Mouse (Mus musculus) adrenal gland, adult 18-20 months (tissue): ENCODE measurements at regions not wholly inside any gene's neighbourhood (a gene's known extent, or its start where the extent isn't known, plus 50 kb on each side); places are given as distances from the start of the nearest gene placed in this dataset.
A peak's percentile ranks its signal among the peaks of the same experiment; 100 is the strongest.
"Not testable (repeated sequence)": the region's sequence is repeated elsewhere in the genome, so short reads cannot be mapped to it uniquely, and the experiment has no call there.

Experiments used
- DNase-seq, 2 experiments: peaks; one replicate each; pipeline ENCODE4 v3.0.0; 2021 to 2022; ENCODE audit warnings: low spot score in 2 of 2

GRCm38 (mm10) chr12:46398875-46399652, 419.7 kb downstream of the Nova1 start:
- peak in 1 of 2 experiments; percentile 2 for DNase-seq

DNA sequence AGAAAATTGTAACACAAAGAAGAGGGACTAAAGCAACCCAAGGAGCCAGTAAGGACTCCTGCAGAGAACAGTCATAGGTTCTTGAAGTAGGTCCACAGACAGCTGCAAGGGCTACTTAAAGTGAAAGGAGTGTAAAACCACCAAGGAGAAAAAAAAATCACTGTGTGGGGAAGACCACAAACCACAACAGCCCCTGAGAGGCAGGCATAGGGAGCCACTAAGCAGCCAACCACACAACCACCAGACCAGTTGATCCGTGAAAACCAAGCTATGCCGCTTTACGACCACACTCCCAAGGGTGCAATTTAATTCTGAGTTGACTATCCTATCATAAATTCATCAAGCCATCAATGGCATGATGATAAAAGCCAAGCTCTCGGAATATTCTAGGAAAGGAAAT, 423.5 kb downstream of the Nova1 start:
- no peak for DNase-seq

DNA sequence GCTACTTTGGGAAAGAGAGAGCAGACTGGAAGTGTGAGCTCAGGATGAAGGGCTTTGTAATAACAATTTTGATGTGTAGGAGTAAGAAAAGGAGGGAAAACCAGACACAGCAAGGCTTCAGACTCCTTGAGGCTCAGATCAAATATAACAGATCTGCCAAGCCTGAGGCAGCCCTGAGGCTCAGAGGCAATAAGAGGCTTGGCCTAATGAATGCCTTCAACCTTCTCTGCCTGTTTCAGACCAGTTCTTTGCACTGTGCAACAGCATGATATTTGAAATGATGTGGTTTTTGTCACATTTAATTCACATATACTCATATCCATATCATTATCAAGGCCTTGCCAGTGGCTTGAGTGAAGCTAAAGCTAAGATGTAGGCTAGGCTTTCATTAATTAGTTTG, 425.0 kb downstream of the Nova1 start:
- DNase-seq: no peak

- no peak for DNase-seq
These were observed 439.8 kb downstream of the Nova1 start for GRCm38 (mm10) chr12:46378914-46379313.

GRCm38 (mm10) chr12:46371747-46372146, 447.0 kb downstream of the Nova1 start:
- no peak for DNase-seq

DNA sequence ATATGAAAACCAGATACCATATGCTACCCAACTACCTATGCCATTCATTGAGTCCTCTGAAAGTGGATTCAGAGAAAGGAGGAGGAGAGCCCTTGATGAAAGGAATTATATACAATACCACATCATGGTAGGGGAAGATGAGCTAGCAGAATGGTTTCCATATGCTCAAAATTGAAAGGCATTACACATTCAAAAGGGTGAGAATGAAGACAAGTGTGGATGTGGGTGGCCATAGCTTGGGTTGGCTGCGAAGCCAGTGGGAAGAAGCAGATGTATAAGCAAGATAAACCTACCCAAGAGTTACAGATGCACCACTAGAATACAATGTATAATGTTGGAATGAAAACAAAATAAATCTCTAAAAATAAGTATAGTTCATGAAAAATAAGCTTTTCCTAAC, 485.4 kb downstream of the Nova1 start:
- DNase-seq: no peak

- DNase-seq: no peak
These were observed 490.9 kb downstream of the Nova1 start for GRCm38 (mm10) chr12:46327865-46328264.

DNA sequence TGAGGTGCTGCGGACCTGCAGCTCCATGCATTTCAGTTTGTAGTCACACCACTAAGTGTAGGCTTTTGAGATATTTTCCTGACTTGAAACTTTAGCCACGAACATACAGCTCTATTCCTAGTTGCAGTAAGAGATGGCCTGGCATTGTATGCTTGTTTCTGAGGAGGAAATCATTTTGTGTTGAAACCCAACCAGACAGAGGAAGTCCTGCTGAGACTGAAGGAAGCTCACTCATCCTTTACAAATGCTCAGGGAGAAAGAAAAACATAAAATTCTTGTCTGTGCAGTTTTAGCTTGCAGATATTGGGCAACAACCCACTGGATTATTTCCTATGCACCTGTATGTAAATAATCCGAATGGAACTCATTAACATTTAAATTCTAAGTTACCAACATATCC, 495.5 kb downstream of the Nova1 start:
- no peak for DNase-seq

DNA sequence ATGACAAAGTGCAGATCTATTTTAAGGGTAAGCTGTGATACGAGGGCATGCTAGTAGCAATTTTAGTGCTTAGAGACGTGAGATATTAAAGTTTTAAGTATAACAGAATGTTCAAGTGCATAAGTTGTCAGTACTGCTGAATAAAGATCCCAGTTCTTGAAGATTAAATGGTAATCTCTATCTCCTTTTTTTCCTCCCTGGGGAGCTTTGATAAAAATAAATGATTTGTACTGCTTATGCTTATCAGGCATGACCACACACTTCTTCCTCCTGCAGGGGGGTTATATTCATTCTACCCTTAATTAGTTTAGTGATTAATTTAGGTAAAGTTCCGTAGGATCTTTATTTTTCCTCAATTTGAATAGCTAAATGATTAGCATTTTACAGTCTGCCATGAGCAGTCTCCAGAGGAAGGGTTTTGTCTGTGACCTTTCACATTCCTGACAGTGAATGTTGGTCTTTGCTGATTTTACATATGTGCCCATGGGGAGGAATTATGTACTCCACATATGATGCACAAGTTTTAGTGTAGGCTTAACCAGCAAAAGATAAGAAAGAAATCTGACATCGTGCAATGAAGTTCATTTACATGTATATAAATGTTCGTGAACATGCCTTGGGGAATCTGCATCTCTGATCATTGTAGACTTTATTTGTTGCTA, 515.5 kb downstream of the Nova1 start:
- no peak for DNase-seq

DNA sequence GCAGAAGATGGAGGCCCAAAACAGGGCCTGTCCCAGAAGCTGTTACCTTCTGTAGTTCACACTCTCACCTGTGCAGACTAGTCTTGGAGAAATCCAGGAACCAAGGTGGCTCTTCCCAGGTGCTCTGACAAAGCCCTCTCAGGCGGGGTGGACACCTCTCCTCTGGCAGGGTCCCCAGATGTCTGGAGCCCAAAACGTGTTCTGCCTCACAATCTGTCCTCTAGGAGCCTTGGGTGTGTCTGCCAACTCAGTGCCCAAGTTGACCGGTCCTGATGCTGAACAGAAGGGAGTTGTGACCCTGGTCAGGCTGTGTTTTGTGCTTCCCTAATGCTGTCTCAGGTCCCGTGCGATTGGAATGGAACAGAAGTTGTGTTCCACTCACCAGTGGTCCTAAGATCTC, 519.8 kb downstream of the Nova1 start:
- no peak for DNase-seq

DNA sequence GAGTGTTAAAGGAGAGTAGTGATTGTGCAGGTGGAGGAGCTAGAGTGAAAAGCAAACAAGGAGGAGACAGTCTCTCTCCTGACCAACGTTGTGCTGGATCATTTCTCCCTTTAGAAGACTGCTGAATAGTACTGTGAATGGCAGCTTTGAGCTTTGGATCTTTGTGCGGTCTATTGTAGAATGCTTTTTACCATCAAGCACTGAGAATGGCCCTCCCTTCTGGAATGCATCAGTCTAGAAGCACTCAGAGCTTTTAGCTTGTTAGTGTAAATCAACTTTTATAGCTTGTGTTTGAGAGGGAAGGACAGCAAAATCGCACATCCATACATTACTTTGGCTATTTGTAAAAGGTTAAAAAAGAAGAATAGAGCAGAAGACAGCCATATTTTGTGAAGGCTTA, 534.2 kb downstream of the Nova1 start:
- no peak for DNase-seq

- DNase-seq: no peak
These were observed 570.2 kb downstream of the Nova1 start for GRCm38 (mm10) chr12:46248402-46249018.

GRCm38 (mm10) chr12:46244925-46245324, 573.8 kb downstream of the Nova1 start:
- DNase-seq: no peak

DNA sequence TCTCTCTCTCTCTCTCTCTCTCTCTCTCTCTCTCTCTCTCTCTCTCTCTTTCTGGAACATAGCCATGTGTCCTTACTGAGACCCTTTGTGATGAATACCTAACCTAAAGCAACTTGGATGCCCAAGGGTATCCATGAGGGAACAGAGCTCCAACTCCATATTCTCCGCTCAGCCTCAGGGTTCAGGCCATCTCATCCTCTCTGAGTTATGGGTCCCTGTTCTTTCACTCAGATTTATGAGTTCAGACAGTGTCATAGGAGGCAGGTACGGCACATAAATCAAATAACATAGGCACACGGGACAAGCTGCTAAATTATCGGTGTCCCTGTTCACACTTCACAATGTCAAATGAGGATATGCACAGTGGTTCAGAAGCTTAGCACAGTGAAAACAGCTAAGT, 586.4 kb downstream of the Nova1 start:
- DNase-seq: no peak

DNA sequence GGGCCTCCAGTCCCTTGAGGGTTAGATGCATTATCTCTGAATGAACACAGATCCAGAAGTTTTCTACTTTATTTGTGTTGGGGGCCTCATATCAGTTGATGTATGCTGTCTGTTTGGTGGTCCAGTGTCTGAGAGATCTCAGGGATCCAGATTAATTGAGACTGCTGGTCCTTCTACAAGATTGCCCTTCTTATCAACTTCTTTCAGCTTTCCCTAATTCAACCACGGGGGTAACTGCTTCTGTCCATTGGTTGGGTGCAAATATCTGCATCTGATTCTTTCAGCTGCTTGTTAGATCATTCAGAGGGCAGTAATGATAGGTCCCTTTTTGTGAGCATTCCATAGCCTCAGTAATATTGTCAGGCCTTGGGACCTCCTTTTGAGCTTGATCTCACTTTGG, 603.4 kb downstream of the Nova1 start:
- DNase-seq: not testable (repeated sequence)

DNA sequence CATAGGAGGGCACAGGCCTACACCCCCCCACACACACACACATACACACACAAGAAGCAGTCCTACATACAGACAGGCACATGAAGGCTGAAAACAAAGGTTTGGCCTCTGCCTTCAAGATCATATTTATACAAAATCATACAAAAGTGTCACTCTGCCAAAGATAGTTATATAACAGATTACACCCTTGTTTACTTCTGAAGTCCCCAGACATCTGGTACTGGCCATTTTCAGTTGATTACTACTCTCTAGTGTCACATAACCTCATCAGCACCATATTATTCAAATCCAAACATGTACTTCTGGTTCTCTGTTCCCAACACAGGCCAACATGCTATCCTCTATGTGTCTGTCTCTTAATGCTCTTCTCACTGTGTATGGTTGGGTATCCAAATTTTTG, 619.7 kb downstream of the Nova1 start:
- no peak for DNase-seq

DNA sequence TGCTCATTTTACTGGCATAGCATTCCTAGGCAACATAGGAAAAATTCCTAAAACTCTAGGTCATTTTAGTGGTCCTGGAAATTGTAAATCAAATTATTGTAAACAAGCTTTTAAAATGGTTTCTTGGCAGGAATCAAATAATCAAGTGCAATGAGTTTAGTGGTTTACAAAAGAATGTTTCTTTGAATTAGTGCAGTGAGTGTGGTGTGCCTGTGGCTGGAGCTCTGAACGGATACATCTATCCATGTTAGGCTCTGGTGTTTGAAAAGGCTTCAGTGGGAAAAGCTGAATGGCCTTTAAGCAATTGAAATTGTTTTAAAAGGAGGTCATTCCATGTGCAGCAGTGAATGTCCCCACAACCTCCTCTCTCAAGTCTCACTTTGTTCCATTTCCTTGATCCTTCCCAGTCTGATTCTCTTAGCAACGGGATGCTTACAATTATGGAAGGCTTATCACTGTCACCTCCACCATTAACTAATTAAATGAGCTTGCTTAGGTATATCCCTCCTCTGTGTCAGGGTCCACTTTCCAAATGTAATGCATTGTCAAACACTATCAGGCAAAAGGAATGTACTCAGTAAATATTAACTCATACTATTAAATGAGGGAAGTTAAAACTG, 621.1 kb downstream of the Nova1 start:
- no peak for DNase-seq

DNA sequence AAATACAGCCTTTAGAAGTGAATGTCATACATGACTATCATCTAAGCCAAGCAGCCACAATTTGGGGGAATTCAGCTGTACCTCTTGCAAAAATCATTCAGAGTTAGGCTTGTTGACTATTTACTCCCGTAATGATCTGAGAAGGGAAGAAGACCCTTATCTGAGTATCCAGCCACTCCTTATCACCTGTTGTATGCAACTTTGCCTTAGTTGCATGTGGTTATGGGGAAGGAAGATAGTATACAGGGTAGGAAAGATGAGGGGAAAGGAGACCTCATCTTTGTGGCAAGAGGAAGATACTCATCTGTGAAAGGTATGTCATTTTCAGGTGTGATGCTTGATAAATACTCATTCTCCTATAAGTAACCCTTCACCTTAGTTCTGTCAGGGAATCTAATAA, 624.6 kb downstream of the Nova1 start:
- DNase-seq: no peak
